ENCODE assay signal across 9 mouse cellular contexts in the genomic region with DNA sequence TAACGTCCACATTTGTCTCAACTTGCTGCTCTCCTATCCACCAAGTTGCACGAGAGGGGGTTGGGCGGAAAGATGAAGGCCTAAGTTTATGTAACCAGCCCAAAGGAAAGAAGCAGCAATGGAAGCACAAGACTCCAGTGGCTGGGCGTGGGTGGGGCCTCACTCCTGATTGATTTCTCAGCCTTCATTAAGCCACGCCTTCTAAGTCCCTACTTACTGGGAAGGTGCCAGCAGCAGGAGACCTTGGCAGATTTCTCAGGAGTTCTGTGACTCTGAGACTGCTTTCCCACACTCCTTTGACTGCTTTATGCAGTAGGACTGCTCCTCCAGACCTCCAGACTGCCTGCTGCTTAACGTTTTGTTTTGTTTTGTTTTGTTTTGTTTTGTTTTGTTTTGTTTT.
DNase-seq lines count a peak whose midpoint lies in the region; ATAC-seq and TF ChIP-seq lines count a peak whose summit lies in the region.
"Had no signal": no experiment of that assay in that cellular context is flagged by ENCODE, and none has a peak within 500 bp of the region (broad histone marks: within the 10 kb centered on the region; RNA-seq: fewer than 3 reads in every experiment).

No protein-coding gene starts in this region.

- H3K36me3 ChIP-seq in lung, embryonic 14.5 days (ENCODE audit: insufficient read depth): no peaks in the 10 kb centered on the region
- no peaks in the 10 kb centered on the region for H3K36me3 ChIP-seq in kidney, embryonic 16.5 days (ENCODE audit: insufficient read depth, low read length)
- H3K36me3 ChIP-seq: hindbrain, embryonic 15.5 days had no signal

- peak; percentile 62; the same call in 1 of the 2 replicates for ATAC-seq in lung, embryonic 14.5 days (ENCODE audit: insufficient read depth)
- peak; percentile 70; the same call in 1 of the 2 replicates for ATAC-seq in kidney, embryonic 16.5 days (ENCODE audit: low FRiP score, low TSS enrichment)

- H3K27me3 ChIP-seq in lung, embryonic 14.5 days (ENCODE audit: insufficient read depth, low read length): no peaks in the 10 kb centered on the region
- no peaks in the 10 kb centered on the region for H3K27me3 ChIP-seq in kidney, embryonic 16.5 days (ENCODE audit: insufficient read depth, low read length)
- H3K27me3 ChIP-seq: hindbrain, embryonic 15.5 days had no signal

- H3K4me3 ChIP-seq in lung, embryonic 14.5 days (ENCODE audit: low read depth, low read length): no peak overlapping the region
- H3K4me3 ChIP-seq in lung, adult 2 months (replicated peaks; ENCODE audit: extremely low read depth, low read depth, low read length): no peak overlapping the region
- no peak overlapping the region for H3K4me3 ChIP-seq in kidney, embryonic 16.5 days (ENCODE audit: low read length)
- H3K4me3 ChIP-seq: hindbrain, embryonic 15.5 days had no signal

- no peak overlapping the region for H3K4me2 ChIP-seq in lung, embryonic 14.5 days
- H3K4me2 ChIP-seq in kidney, embryonic 16.5 days (replicated peaks; ENCODE audit: low read depth, low read length): no peak overlapping the region
- H3K4me2 ChIP-seq: hindbrain, embryonic 15.5 days had no signal

- TF ChIP-seq CTCF in lung, embryonic 14.5 days (IDR thresholded peaks at IDR 0.05; ENCODE audit: low read depth): no peak
- TF ChIP-seq CTCF in lung, adult 2 months (IDR thresholded peaks at IDR 0.05; ENCODE audit: insufficient read depth, low read length): no peak

- no peaks in the 10 kb centered on the region for H3K4me1 ChIP-seq in lung, embryonic 14.5 days (ENCODE audit: insufficient read depth)
- no peaks in the 10 kb centered on the region for H3K4me1 ChIP-seq in lung, adult 2 months (ENCODE audit: control insufficient read depth, insufficient read depth, low read length)
- peaks cover 4% of the 10 kb centered on the region; the same call in 1 of the 2 replicates for H3K4me1 ChIP-seq in kidney, embryonic 16.5 days (ENCODE audit: insufficient read depth, low read length)
- H3K4me1 ChIP-seq: hindbrain, embryonic 15.5 days had no signal

- peak; percentile 39 for DNase-seq in embryo, embryonic 10 days (ENCODE audit: low spot score)
- DNase-seq in embryo, embryonic 9.5 days (ENCODE audit: extremely low spot score): no peak
- peak; percentile 76 for DNase-seq in lung, embryonic 14.5 days
- no peak for DNase-seq in lung, adult 2 months
- peak; percentile 40 for DNase-seq in retina, embryonic 14.5 days (ENCODE audit: low spot score)
- DNase-seq in thymus, postnatal 10 days (ENCODE audit: low spot score in 2 of 2): no peak
- no peak for DNase-seq in Muller cell, postnatal 12 days (ENCODE audit: inconsistent ontology term)

- no peaks in the 10 kb centered on the region for H3K9me3 ChIP-seq in lung, embryonic 14.5 days (ENCODE audit: low read depth, low read length)
- H3K9me3 ChIP-seq in kidney, embryonic 16.5 days (ENCODE audit: low read length): no peaks in the 10 kb centered on the region
- H3K9me3 ChIP-seq: hindbrain, embryonic 15.5 days had no signal

- H3K9ac ChIP-seq in lung, embryonic 14.5 days: no peak overlapping the region
- H3K9ac ChIP-seq in kidney, embryonic 16.5 days (replicated peaks; ENCODE audit: low read length): no peak overlapping the region
- H3K9ac ChIP-seq: hindbrain, embryonic 15.5 days had no signal

- WGBS in lung, embryonic 14.5 days: 24% methylated on average over 6 of the region's 6 CpGs
- WGBS in lung, adult 2 months: 32% methylated on average over 6 of the region's 6 CpGs
- 34% methylated on average over 6 of the region's 6 CpGs for WGBS in kidney, embryonic 16.5 days

- no peak for TF ChIP-seq POLR2A in lung, adult 2 months (IDR thresholded peaks at IDR 0.05; ENCODE audit: borderline replicate concordance, extremely low read depth, low read depth, low read length)

- H3K27ac ChIP-seq in lung, embryonic 14.5 days (ENCODE audit: low read depth): no peak overlapping the region
- 0 out of 2 replicates have a peak overlapping the region, but pooled peaks have one; percentile 18 for H3K27ac ChIP-seq in kidney, embryonic 16.5 days (ENCODE audit: low read length)
- H3K27ac ChIP-seq: hindbrain, embryonic 15.5 days had no signal

Comparison
In these comparisons a context has a peak if more than half of its experiments do, and no peak if none do; other contexts are left out.
1. DNase-seq: peak in embryo, embryonic 10 days (single experiment), lung, embryonic 14.5 days (single experiment) and retina, embryonic 14.5 days (single experiment); none in embryo, embryonic 9.5 days (single experiment), lung, adult 2 months (single experiment), thymus, postnatal 10 days (0 of 2) and Muller cell, postnatal 12 days (single experiment).